Mouse (Mus musculus) T-helper 1 cell (primary cell): ENCODE results near the gene Pla2g2c.

Source experiments
- in situ Hi-C: fragments of 300-600 bp; cut with MboI, MseI; formaldehyde crosslinking; loops from one replicate; pipeline ENCODE4 v1.15.1; 2025; ENCODE audit warnings: high pct_unique_total_duplicates

Gene Pla2g2c

GRCm38 (mm10) chr4:138724354-138725126 is at the start of gene Pla2g2c:
Pla2g2c (plus strand) TSS chr4:138724792.
- in situ Hi-C loops, result no loop called here

DNA sequence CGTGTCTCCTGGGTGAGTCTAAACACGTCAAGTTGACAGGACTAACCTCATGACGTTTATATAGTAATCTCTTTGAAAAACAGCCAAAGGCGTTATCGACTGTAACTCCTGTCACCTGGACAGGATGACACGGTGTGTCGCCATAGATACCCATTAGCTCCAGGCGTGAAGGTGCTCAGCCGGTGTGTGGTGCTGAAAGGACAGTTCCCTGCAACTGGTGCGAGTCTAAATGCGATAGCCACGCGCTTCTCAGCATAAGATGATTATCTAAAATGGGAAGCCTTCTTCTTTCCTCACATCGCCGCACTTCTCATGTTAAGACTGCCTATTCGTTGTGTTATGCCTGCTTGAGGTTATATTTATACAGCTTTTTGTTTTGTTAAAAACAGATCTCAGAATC is 48.1 kb upstream of the Pla2g2c start:
- in situ Hi-C loops, result no loop called here

GRCm38 (mm10) chr4:138677579-138677978 is 47.0 kb upstream of the Pla2g2c start:
- in situ Hi-C loops, result no loop called here

DNA sequence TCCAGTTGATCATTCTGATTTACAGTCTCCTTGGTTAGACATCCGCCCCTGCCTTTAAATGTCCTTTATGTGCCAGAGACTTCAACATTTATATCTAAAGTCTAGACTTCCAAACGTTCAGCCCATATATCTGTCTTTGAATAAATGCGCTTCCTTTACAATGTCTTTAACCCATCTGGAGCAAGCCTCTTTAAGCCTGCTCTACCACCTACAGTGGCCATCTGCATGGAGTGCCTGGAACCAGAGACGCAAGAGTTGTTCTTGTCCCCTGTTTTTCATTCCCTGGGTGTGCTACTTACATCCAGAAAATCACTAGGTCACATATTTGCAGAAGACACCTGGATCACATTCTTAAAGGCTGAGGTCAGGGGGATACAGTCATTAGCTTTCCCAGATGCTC is 44.5 kb upstream of the Pla2g2c start:
- in situ Hi-C loops, result no loop called here

DNA sequence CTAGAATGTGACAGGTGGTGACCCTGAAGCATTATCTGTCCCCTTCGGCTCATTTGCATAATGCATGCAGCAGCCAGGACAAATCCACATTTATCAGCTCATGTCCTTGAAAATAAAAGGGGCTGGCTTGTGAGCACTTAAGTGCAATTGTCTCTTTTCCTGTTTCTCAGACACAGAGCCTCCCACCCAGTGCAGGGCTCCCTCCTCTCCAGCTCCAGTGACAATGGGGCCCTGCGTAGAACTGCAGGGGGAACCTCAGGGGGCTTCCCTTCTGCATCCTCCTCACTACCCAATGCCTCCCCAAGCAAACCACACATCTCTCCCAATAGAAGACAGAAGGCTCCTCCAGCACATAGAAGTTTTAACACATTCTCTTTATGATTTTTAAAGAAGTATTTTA is 41.8 kb upstream of the Pla2g2c start:
- in situ Hi-C loops, result no loop called here

DNA sequence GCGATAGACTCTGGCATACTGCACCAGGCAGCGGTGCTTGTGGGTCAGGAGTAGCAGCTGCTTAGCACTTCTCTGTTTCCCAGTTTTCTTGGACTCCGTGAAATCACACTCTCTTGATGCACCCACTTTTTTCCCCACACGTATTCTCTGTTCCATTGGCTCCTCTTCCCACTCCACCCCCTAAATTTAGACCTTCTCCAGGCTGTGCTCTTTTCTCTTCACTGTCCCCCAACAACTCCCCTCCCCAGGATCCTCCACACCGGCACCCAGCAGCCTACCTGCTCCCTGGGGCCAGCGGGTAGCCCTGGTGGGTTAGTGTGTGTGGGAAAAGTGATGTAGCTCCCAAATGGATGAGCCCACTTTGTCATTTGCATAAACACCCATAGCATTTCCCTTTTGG is 38.8 kb upstream of the Pla2g2c start:
- in situ Hi-C loops, result no loop called here

DNA sequence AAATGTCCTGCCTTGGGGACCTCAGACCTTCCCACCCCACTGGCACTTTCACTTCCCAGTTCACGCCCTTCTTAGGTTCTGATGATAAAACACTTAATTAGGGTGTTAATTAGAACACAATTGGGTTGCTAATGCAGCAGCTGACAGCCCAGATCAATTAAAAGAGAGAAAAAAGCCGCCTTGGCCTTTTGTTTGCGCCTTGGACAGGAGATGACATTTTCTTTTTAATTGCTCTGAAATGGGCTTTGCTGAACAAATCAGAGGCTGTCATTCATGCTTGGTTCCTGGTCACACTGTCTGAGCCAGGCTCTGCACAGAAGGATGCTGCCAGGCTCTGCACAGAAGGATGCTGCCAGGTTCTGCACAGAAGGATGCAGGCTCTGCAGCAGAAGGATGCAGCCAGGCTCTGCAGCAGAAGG is 35.5 kb upstream of the Pla2g2c start:
- in situ Hi-C loops, result no loop called here

GRCm38 (mm10) chr4:138690561-138690960 is 34.0 kb upstream of the Pla2g2c start:
- in situ Hi-C loops, result no loop called here

- in situ Hi-C loops, result no loop called here
Measured at GRCm38 (mm10) chr4:138691443-138692181, 33.0 kb upstream of the Pla2g2c start.

DNA sequence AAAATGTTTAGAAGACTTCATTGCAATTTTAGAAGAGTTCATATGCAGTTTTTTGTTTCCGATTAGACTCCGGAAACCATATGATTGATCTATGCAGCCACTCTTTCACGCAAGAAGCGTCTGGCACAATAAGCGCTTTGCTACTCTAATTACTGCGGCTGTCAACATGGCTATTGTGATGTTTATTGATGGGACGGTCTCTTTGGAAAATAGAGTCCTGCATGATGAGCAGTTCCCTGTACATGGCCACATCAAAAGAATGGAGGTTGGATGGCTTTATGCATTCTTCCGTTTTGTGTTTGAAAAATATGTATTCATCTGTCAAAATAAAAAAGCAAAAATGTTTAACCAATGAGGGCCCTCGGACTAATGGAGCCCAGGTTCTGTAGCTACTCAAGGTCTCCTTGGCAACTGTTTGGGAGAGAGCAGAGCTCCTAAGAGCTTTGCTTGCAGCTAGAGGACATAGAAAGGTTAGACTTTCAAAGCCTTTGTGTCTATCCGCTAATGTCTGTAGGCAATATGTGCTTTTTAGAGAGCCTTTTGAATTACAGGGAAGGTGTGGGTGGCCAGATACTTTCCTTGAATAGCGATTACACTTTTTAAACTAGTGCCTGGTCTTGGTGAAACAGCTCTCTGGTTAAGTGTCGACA is 31.4 kb upstream of the Pla2g2c start:
- in situ Hi-C loops, result no loop called here

DNA sequence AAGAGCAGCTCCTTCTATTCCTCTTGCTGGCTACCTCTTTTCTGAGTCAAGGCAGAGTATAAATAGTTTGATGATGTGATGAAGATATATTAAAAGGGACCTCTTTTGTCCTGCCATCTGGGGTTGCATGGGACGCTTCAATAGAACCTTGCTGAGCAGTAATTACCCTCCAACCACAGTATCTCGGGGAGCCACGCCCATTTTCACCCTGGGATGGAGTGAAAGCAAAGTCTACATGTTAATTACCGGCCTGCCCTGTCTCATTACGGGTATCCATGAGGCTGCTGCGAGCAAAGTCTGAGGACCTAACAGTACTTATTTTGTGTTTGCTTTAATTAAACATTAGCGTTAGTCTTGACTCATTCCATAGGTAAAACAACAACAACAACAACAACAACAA is 27.9 kb upstream of the Pla2g2c start:
- in situ Hi-C loops, result no loop called here

- in situ Hi-C loops, result no loop called here
Measured at GRCm38 (mm10) chr4:138697166-138697860, 27.3 kb upstream of the Pla2g2c start.

DNA sequence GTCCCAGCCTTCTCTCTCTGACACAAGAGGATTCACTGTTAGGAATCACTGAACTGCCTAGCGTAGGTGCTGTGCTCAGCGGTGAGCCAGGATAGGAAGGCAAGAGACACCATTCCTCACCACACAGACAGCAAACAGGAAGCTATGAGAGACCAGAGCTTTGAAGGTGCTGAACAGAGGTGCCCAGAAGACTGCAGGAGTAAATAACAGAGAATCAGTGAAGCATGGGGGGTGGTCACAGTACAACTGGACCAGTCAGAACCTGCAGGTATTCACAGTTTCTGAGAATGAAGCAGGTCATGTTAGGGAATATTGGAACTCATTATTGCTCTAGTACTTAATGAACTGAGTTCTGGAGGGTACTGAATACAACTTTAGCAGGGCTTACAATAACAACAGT is 26.3 kb upstream of the Pla2g2c start:
- in situ Hi-C loops, result no loop called here

DNA sequence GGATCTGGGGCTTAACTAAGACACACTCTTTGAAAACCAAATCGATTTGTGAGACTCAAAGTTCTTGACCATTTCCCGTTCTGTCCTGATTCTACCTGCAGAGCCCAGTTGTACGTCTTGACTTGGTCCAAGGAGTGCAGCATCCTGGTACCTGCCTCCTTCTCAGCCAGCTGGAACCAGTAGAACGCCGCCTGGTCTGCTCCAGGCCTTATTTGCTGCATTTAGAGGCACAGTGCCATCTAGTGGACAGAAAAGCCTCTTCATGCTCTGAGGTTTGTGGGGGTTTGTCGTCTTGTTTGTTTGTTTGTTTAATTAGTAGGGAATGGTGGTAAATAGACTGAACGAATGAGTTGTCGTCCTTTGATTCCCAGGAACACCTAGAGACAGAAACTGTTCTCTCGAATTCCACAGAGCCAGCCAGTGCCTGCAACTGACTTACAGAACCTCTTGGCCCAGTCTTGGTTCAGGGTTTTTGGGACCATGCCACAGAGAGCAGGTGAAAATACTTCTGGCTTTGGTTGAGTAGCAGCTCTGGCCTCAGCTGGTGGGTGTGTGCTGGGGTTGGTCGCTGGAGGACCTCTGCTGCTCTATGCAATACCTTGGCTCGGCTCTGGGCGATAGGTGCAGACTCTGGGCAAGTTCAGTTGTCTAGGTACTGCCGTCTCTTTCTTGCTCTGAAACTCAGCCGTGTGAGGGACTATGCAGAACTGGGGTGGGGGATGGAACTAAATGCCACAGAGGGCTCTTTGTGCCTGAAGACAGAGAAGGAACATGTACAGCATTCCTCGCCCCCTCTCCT is 24.2 kb upstream of the Pla2g2c start:
- in situ Hi-C loops, result loop anchor here (5.0 kb wide), 1 partner anchor 253 kb away; no protein-coding TSS in a partner anchor

- in situ Hi-C loops, result loop anchor here (5.0 kb wide), 1 partner anchor 254 kb away; no protein-coding TSS in a partner anchor
Measured at GRCm38 (mm10) chr4:138701111-138701510, 23.5 kb upstream of the Pla2g2c start.

- in situ Hi-C loops, result loop anchor here (5.0 kb wide), 1 partner anchor 255 kb away; no protein-coding TSS in a partner anchor
Measured at GRCm38 (mm10) chr4:138702031-138702430, 22.6 kb upstream of the Pla2g2c start.

DNA sequence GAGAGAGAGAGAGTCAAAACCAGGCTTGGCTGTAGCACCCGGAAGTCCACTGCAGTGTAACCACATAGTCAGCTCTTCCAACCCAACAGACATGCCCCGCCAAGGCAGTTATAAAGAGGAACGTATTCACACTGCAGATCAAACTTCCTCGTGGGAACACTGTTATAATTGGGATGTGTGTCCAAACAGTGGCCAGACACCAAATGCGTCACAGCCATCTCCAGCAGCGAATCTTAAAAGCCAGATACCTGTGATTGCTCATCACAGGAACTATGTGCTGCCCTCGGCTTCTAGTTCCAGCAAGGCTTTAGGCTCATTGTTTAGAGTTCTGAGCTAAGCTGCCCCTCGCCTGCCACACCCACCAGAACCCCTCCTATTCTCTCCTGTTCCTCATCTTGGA is 22.1 kb upstream of the Pla2g2c start:
- in situ Hi-C loops, result loop anchor here (5.0 kb wide), 1 partner anchor 255 kb away; no protein-coding TSS in a partner anchor

GRCm38 (mm10) chr4:138703591-138703990 is 21.0 kb upstream of the Pla2g2c start:
- in situ Hi-C loops, result loop anchor here (5.0 kb wide), 1 partner anchor 256 kb away; no protein-coding TSS in a partner anchor

DNA sequence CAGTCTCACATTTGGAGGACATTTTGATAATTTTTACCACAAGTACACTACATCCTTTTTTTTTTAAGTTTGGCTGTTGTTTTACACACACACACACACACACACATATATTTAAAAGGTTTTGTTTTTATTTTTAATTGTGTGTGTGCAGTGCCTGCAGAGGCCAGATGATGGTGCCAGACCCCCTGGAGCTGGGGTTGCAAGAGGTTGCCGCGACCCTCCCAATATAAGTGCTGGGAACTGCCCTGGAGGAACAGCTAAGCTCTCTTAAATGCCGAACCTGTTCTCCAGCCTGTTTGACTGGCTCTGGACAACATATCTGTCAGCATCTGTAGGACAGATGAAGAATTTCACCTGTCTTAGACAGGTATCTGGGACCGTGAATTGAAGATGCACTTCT is 20.4 kb upstream of the Pla2g2c start:
- in situ Hi-C loops, result loop anchor here (5.0 kb wide), 1 partner anchor 257 kb away; no protein-coding TSS in a partner anchor

GRCm38 (mm10) chr4:138706620-138707019 is 18.0 kb upstream of the Pla2g2c start:
- in situ Hi-C loops, result no loop called here

DNA sequence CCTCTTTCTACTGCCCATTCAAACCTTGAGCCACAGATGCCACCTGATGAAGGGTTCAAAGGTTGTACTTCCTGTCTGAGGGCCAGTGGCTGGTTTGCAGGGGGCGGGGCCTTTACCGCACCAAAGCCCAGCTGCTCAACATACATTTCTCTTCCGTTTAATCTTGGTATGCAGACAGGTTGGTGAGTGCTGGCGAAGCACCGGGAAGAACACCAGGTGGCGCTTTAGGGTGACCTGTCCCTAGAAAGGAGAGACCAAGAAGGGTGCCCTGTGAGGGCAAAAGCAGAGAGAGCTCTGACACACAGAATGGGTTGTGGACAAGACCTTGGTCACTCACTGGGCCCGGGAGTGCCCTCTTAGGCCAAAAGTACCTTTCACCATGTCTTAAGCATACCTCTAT is 16.0 kb upstream of the Pla2g2c start:
- in situ Hi-C loops, result no loop called here
